Mouse (Mus musculus) midbrain, postnatal 0 days (tissue): ENCODE results near the gene Opn4. TPM values are rescaled to one million over a fixed set of nuclear protein-coding genes. Genes with fewer than 3 reads are reported as not detected.

Source experiments
- ATAC-seq: fragments of 200-750 bp; cut with Nextera tagmentation; 2 replicates; pipeline ENCODE4 v1.8.0; 2017; ENCODE audit warnings: moderate number of reproducible peaks, mild to moderate bottlenecking, moderate TSS enrichment, moderate library complexity; ENCODE audit not compliant: low FRiP score
- DNase-seq: peaks from one replicate; pipeline ENCODE4 v3.0.0-alpha.2; 2015; ENCODE audit warnings: low spot score
- H3K27ac ChIP-seq: fragments of 300-500 bp; sonication (generic); 2 replicates; pipeline ENCODE4 v1.5.1; 2014; ENCODE audit warnings: low read depth, mild to moderate bottlenecking, low read length, mixed read lengths
- H3K27me3 ChIP-seq: fragments of 300-500 bp; sonication (generic); 2 replicates; pipeline ENCODE4 v1.6.1; 2014; ENCODE audit warnings: low read length, control low read depth, mixed read lengths; ENCODE audit not compliant: insufficient read depth
- H3K36me3 ChIP-seq: fragments of 300-500 bp; sonication (generic); 2 replicates; pipeline ENCODE4 v1.6.1; 2014; ENCODE audit warnings: low read length, control low read depth, mixed read lengths; ENCODE audit not compliant: insufficient read depth
- H3K4me1 ChIP-seq: fragments of 300-500 bp; sonication (generic); 2 replicates; pipeline ENCODE4 v1.6.1; 2014; ENCODE audit warnings: mild to moderate bottlenecking, control low read depth, antibody characterized with exemption, low read length, mixed read lengths; ENCODE audit not compliant: insufficient read depth
- H3K4me2 ChIP-seq: fragments of 300-500 bp; sonication (generic); 2 replicates; pipeline ENCODE4 v1.6.1; 2014; ENCODE audit warnings: low read depth, mild to moderate bottlenecking, low read length, mixed read lengths; ENCODE audit not compliant: poor library complexity, severe bottlenecking
- H3K4me3 ChIP-seq: fragments of 300-500 bp; sonication (generic); 2 replicates; pipeline ENCODE4 v1.5.1; 2014; ENCODE audit warnings: low read depth, mild to moderate bottlenecking, low read length, moderate library complexity
- H3K9ac ChIP-seq: fragments of 300-500 bp; sonication (generic); replicated peaks from 2 replicates; pipeline ENCODE4 v1.6.1; 2014; ENCODE audit warnings: mild to moderate bottlenecking, low read length, moderate library complexity, mixed read lengths; ENCODE audit not compliant: poor library complexity, severe bottlenecking
- H3K9me3 ChIP-seq: fragments of 300-500 bp; sonication (generic); 2 replicates; pipeline ENCODE4 v1.6.1; 2016; ENCODE audit warnings: low read length, control low read depth
- CTCF ChIP-seq: IDR thresholded peaks from 2 replicates; pipeline ENCODE4 v1.5.1; 2016; ENCODE audit warnings: antibody characterized with exemption, mild to moderate bottlenecking
- WGBS: fragments of 180-500 bp; shearing (Covaris S2); extraction: QIAGEN DNeasy Blood & Tissue Kit; methylation state at CpG from one replicate; pipeline ENCODE4 v1.1.7; 2014; 5-methylcytosine and 5-hydroxymethylcytosine counted together
- polyA plus RNA-seq: library from polyadenylated mRNA; unstranded; fragments of >200 nt; fragmentation: Nextera tagmentation; extraction: Ambion mirVana; gene quantifications from 2 replicates; pipeline ENCODE4 v1.2.1, GENCODE M21; 2015
- total RNA-seq: library from RNA; depleted of rRNA; stranded (reverse); fragments of >200 nt; gene quantifications from 2 replicates; pipeline ENCODE4 v1.2.3, GENCODE M21; 2014

Gene Opn4
- total and polyA plus RNA-seq, 2 experiments from 2014 or later, result 0.14 TPM; not detected in 1

DNA sequence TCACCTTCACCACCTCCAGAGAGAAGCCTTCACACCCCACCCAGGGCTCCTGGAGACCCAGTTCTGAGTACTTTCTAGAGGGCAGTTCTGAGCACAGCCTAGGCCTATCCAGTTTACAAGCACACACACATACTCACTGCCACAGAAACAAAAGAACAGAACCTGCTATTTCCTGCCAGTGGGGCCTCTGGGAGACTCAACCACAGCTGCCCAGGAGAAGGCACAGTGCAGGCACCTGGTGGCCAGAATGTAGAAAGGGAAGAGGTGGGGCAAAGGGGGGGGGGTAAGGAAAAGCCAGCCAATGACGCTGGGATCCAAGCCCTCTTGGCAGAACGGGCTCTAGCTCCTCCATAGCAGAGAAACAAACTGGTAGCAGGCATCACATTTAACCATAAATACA lies 37.5 kb downstream of the Opn4 start:
- no peak for DNase-seq
- Histone ChIP-seq H3K9me3 (no peaks in the 10 kb centered on the region), H3K36me3 (no peaks in the 10 kb centered on the region), H3K27ac (no peak overlapping the region), H3K4me3 (no peak overlapping the region), H3K4me1 (no peaks in the 10 kb centered on the region), H3K27me3 (no peaks in the 10 kb centered on the region), H3K9ac (no peak overlapping the region), H3K4me2 (no peak overlapping the region)
- WGBS, result 34% methylated on average over 2 of the region's 2 CpGs
- ATAC-seq, result no peak
- 0 out of 2 replicates have a peak, but pooled peaks have one; percentile 3 for TF ChIP-seq CTCF

- Histone ChIP-seq H3K9me3 (no peaks in the 10 kb centered on the region), H3K9ac (no peak overlapping the region), H3K27me3 (no peaks in the 10 kb centered on the region), H3K36me3 (no peaks in the 10 kb centered on the region), H3K27ac (no peak overlapping the region), H3K4me3 (no peak overlapping the region), H3K4me2 (no peak overlapping the region), H3K4me1 (no peaks in the 10 kb centered on the region)
- DNase-seq (no peak), ATAC-seq (no peak)
- WGBS, result 91% methylated on average over 8 of the region's 8 CpGs
- TF ChIP-seq CTCF, result no peak
Measured at GRCm38 (mm10) chr14:34561647-34562046, 38.3 kb downstream of the Opn4 start.

DNA sequence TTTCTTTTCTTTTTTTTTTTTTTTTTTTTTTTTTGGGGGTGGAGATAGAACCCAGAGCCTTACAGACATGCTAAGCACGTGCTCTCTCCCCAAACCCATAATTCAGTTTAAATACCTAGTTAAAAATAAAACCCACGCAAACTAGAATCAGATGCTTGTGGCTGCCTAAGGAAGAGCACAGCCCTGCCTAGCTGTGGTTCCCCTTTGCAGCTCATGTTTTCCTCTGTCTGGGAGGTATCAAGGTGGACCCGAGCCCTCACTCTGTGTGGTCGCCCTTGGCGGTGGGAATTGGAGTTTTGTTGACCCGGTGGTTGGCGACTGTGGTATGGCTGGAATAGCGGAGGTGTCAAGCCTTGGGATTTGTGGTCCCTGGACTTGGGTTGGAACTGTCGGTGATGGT lies 41.0 kb downstream of the Opn4 start:
- 90% methylated on average over 9 of the region's 9 CpGs for whole genome bisulfite sequencing
- no peaks in the 10 kb centered on the region for H3K36me3 ChIP-seq
- no peak overlapping the region for H3K27ac ChIP-seq
- ATAC-seq (no peak), DNase-seq (no peak)
- no peak overlapping the region for H3K9ac ChIP-seq
- no peaks in the 10 kb centered on the region for H3K27me3 ChIP-seq
- no peak overlapping the region for H3K4me3 ChIP-seq
- H3K4me1 ChIP-seq, result no peaks in the 10 kb centered on the region
- H3K4me2 ChIP-seq, result no peak overlapping the region
- no peak for TF ChIP-seq CTCF
- H3K9me3 ChIP-seq, result no peaks in the 10 kb centered on the region

GRCm38 (mm10) chr14:34555211-34555610 lies 44.7 kb downstream of the Opn4 start:
- Histone ChIP-seq H3K9ac (no peak overlapping the region), H3K9me3 (no peaks in the 10 kb centered on the region), H3K27me3 (no peaks in the 10 kb centered on the region), H3K4me3 (no peak overlapping the region), H3K27ac (no peak overlapping the region), H3K4me2 (no peak overlapping the region), H3K4me1 (no peaks in the 10 kb centered on the region), H3K36me3 (no peaks in the 10 kb centered on the region)
- no peak for TF ChIP-seq CTCF
- DNase-seq, result no peak
- 69% methylated on average over 13 of the region's 13 CpGs for WGBS
- ATAC-seq, result no peak

- H3K9ac ChIP-seq, result no peak overlapping the region
- WGBS, result 76% methylated on average over 3 of the region's 3 CpGs
- no peak for TF ChIP-seq CTCF
- H3K9me3 ChIP-seq, result no peaks in the 10 kb centered on the region
- no peak overlapping the region for H3K4me3 ChIP-seq
- H3K36me3 ChIP-seq, result no peaks in the 10 kb centered on the region
- no peaks in the 10 kb centered on the region for H3K4me1 ChIP-seq
- H3K27ac ChIP-seq, result no peak overlapping the region
- H3K27me3 ChIP-seq, result no peaks in the 10 kb centered on the region
- H3K4me2 ChIP-seq, result no peak overlapping the region
- ATAC-seq (no peak), DNase-seq (no peak)
Measured at GRCm38 (mm10) chr14:34554047-34554446, 45.9 kb downstream of the Opn4 start.

DNA sequence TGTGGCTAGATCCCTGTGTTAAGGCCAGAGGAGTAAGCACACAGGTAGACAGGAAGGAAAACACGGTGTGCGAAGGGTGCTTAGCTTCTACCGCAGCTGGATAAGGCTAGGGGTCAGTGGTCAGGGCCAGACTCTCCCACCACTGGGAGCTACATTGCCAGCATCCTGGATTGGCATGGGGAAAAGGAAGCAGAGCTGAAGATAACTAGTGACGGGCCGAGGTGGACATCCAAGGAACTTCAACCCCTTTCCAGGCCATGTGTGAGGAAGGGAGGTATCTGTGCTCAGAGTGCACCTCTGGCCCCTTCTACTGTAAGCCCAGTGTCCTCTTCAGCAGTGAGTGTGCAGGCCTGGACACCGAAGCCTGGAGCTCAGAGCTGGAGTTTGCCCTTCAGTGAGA lies 46.5 kb downstream of the Opn4 start:
- no peaks in the 10 kb centered on the region for H3K9me3 ChIP-seq
- no peak overlapping the region for H3K27ac ChIP-seq
- H3K27me3 ChIP-seq, result no peaks in the 10 kb centered on the region
- no peaks in the 10 kb centered on the region for H3K36me3 ChIP-seq
- H3K9ac ChIP-seq, result no peak overlapping the region
- no peak overlapping the region for H3K4me2 ChIP-seq
- DNase-seq (no peak), ATAC-seq (no peak)
- no peaks in the 10 kb centered on the region for H3K4me1 ChIP-seq
- 94% methylated on average over 6 of the region's 6 CpGs for WGBS
- no peak overlapping the region for H3K4me3 ChIP-seq
- TF ChIP-seq CTCF, result no peak
